11 mouse cellular contexts compared by ENCODE assay signal in the genomic region with DNA sequence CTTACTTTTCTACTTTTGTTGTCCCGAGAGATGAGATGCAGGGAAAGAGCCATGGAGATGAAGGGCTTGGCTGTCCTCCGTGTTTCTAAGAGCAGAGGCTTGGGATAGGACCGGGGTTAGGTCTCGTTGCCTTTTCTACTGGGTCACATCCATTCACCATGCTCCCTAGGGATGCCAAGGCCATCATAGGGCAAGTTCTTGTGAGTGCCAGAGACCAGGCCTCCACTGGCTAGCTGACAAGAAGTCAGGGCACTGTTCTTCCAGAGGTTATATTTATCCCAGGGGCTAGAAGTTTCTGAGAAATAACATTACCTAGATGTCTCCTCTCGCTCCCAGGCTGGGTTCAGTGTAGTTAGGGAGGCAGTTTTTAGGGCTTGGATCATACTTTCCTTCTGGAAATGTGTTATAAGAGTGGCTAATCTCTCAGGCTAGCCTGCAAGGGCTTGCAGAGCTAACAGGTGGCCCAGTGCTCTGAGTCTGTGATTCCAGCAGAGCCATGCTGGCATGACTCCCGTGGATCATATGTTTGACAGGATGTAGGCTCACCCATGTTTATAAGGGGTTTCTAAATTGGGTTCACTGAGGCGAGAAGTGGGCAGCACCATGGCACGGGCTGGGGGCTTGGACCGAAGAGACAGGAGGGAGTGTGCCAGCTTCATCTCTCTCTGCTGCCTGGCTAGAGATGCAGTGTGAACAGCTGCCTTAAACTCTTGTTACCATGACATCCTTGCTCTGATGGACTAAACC.
DNase-seq lines count a peak whose midpoint lies in the region; ATAC-seq and TF ChIP-seq lines count a peak whose summit lies in the region.
"Had no signal": no experiment of that assay in that cellular context is flagged by ENCODE, and none has a peak within 500 bp of the region (broad histone marks: within the 10 kb centered on the region; RNA-seq: fewer than 3 reads in every experiment).

No protein-coding gene starts in this region.

- no peak for ATAC-seq in activated CD4-positive, CD25-positive, alpha-beta regulatory T cell, adult 4 months

- 0 out of 2 replicates have a peak overlapping the region, but pooled peaks have one; percentile 15 for H3K27ac ChIP-seq in layer of hippocampus, adult 2 months
- H3K27ac ChIP-seq: lung, embryonic 15.5 days; neural tube, embryonic 13.5 days; stomach, postnatal 0 days had no signal

- peak; percentile 72 to 77 for DNase-seq in left cerebral cortex, adult 18-20 months (ENCODE audit: low spot score in 2 of 2)
- no peak for DNase-seq in left cerebral cortex, adult 11 months (ENCODE audit: low spot score)
- DNase-seq in frontal cortex, postnatal 14 days (ENCODE audit: low spot score in 2 of 2): peak; percentile 67 to 77
- DNase-seq in layer of hippocampus, adult 2 months (ENCODE audit: low spot score in 2 of 2): peak in 1 of 2 experiments; percentile 42
- peak; percentile 95 for DNase-seq in skeletal muscle tissue, adult 2 months (ENCODE audit: low read depth, low spot score)
- DNase-seq in urinary bladder, adult 2 months (ENCODE audit: low spot score): no peak
- no peak for DNase-seq in urinary bladder, postnatal 36 days (ENCODE audit: low spot score in 2 of 2)

- no peak overlapping the region for H3K4me3 ChIP-seq in layer of hippocampus, adult 2 months
- H3K4me3 ChIP-seq: lung, embryonic 15.5 days; neural tube, embryonic 13.5 days had no signal

- no peak for TF ChIP-seq CTCF in layer of hippocampus, adult 2 months (conservative IDR thresholded peaks at IDR 0.05)

Comparison
In these comparisons a context has a peak if more than half of its experiments do, and no peak if none do; other contexts are left out.
1. DNase-seq: peak in left cerebral cortex, adult 18-20 months (2 of 2), frontal cortex, postnatal 14 days (2 of 2) and skeletal muscle tissue, adult 2 months (single experiment); none in left cerebral cortex, adult 11 months (single experiment), urinary bladder, adult 2 months (single experiment) and urinary bladder, postnatal 36 days (0 of 2).